Mouse (Mus musculus) layer of hippocampus, adult 9-10 months (tissue): ENCODE results near the gene Vmn1r219.
"Not testable (repeated sequence)": the region's sequence is repeated elsewhere in the genome, so short reads cannot be mapped to it uniquely, and the experiment has no call there.

Experiments used
- DNase-seq: peaks from one replicate; pipeline ENCODE4 v3.0.0; 2022; ENCODE audit warnings: low spot score

The Vmn1r219 gene

DNA sequence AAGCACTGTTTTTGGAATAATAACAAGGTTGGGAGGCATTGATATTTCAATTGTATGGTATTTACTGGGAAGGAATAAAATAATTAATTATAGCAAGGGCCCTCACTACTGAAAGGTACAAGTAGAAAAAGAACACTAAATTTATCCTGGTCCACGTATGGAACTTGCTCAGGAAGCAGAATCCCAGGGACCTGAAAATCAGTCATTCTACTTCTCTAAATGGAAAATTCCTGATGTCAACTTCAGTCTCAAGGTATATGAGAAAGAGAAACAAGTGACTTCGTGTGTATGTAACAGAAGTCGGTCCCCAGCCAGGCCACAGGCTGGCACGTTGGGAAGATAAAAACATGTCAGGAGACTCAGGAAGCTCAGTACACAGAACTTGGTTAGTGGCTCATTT lies at the start of gene Vmn1r219:
Gene Vmn1r219, plus strand, starts transcription at position 301 of the 400 bp plus-strand sequence.
- no peak for DNase-seq

GRCm38 (mm10) chr13:23118126-23118525 lies 41.0 kb upstream of the Vmn1r219 start, which contains the start of gene Vmn1r217:
TSS of gene Vmn1r217 (minus strand) at chr13:23118226.
- not testable (repeated sequence) for DNase-seq

GRCm38 (mm10) chr13:23120611-23121010 lies 38.5 kb upstream of the Vmn1r219 start:
- no peak for DNase-seq

- DNase-seq, result no peak
Observed at GRCm38 (mm10) chr13:23133099-23133498, 26.0 kb upstream of the Vmn1r219 start, which contains the start of gene Vmn1r218. TSS of gene Vmn1r218 (plus strand) at chr13:23133155.

DNA sequence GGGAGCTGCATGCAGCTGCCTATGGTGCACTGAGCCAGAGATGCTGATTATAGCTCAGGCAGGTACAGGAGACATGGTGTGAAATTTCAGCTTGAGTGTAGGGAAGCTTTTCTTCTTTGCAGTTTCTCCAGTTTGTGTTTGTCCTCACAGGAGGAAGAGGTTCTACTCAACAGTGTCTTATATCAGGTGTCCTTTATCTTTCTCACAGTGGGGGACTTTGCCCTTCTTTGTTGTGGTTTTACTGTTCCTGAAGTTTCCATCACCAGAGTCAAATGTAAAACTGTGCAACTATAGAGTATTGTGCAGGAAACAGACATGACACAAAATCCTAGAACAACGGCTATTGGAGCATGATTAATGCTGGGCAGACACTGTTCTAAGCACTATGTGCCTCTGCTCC lies 25.6 kb upstream of the Vmn1r219 start:
- no peak for DNase-seq

DNA sequence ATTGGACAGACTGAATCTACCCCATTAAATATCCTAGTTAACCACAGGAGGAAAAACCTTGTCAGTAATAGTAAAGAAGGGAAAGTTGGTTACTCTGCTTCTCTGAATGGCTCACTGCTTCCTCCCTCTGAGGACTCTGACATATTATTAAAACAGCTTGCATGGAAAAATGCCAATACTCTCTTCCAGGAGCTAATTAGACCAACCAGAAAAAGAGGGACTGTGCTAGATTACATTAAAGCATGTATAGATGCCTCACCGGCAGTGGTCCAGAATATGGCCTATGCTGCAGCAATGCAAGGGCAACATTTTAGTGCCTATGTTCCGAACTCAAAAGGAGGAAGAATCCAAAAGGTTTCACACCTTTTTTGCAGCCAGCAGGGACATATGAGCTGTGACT lies 20.2 kb upstream of the Vmn1r219 start:
- DNase-seq, result peak; percentile 26

DNA sequence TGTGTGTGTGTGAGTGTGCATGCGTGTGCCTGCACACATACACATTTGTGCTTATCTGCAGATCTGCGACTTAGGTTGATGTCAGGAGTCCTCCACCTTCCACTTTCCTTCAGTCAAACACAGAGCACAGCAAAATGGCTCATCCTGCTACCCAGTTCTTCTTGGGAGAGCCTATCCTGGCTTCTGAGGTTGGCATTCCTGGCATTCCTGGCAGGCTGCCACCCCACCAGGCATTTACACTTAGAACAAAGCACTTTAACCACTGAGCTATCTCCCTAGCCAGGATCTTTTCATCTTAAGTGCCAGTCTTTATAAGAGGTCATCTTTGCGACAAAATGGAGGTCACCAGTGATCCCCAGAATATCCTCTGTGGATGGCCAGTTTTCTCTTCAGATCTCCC lies 1.3 kb upstream of the Vmn1r219 start:
- DNase-seq, result no peak

DNA sequence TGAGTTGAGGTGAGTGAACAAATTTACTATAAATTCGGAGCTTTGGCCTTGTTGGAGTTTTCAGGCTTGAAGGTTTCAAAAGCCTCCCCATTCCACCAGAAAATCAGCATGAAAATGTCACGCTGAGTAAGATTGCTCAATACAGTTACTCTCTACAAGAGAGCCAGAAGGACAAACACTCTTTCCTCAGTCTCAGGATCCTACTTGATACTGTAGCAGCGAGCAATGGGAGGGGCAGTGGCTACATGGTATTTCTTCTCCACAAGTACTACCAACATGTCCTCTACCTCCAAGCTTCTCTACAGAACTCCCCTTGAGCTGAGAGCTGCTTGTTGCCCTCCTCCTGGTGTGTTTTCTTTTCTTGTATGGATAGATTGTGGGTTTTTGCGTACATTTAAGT lies 7.4 kb downstream of the Vmn1r219 start:
- not testable (repeated sequence) for DNase-seq

- DNase-seq, result no peak
Observed at GRCm38 (mm10) chr13:23187875-23188274, 28.8 kb downstream of the Vmn1r219 start, which contains the start of gene Vmn1r220. TSS of gene Vmn1r220 (minus strand) at chr13:23187975.

DNA sequence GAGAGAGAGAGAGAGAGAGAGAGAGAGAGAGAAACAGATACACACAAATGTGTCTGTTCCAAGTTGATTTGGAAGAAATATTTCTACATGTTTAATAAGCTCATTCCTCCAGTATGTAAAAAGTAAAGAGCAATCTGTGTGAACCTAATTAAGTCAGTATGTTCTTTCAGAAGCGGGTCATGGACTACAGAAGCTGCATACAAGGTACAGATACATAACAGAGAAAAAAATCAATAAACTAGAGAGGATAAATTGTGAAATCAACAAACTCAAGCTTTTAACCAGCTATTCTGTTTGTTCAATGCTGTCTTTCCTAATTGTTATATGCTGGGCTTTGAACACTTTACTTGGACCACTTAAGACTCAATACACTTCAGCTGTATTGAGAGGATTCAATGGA lies 44.8 kb downstream of the Vmn1r219 start:
- DNase-seq, result not testable (repeated sequence)

DNA sequence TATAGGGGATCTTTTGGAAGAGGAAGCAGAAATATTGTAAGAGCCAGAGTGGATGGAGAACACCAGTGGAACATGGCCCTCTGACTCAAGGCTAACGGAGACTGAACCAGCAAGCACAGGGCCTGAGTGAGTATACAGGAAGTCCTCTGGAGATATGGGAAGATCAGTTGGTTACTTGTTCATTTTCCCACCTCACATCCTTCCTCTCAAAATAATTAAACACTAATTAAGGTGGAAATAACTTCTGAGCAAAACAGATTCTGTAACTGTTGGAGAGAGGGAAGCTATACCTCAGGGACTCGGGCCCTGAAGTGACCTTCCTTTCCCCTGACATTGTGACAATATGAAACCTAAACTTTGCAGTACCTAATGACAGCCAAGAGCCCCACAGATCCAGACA lies 54.7 kb downstream of the Vmn1r219 start, which contains the start of gene Vmn1r221:
Gene Vmn1r221, plus strand, starts transcription at position 301 of the 400 bp plus-strand sequence.
- DNase-seq, result not testable (repeated sequence)
